Mouse (Mus musculus): Measurements from ENCODE around the gene Thumpd2.

The Thumpd2 gene

GRCm38 (mm10) chr17:81032957-81033356, 31.9 kb downstream of the Thumpd2 start:
- no peak for DNase-seq (ENCODE audit: low spot score in 2 of 2)

- no peak for DNase-seq (ENCODE audit: low spot score in 2 of 2)
Observed at GRCm38 (mm10) chr17:81031830-81032442, 32.9 kb downstream of the Thumpd2 start.

GRCm38 (mm10) chr17:81027331-81027730, 37.6 kb downstream of the Thumpd2 start:
- DNase-seq (ENCODE audit: low spot score in 2 of 2) = no peak

GRCm38 (mm10) chr17:81017132-81017531, 47.8 kb downstream of the Thumpd2 start:
- no peak for DNase-seq (ENCODE audit: low spot score in 2 of 2)

- DNase-seq (ENCODE audit: low spot score in 2 of 2) = peak; percentile 6 to 9
Observed at GRCm38 (mm10) chr17:81015814-81016447, 49.0 kb downstream of the Thumpd2 start.

- no peak for DNase-seq (ENCODE audit: low spot score in 2 of 2)
Observed at GRCm38 (mm10) chr17:81010844-81011685, 53.8 kb downstream of the Thumpd2 start.

GRCm38 (mm10) chr17:81010199-81010598, 54.7 kb downstream of the Thumpd2 start:
- DNase-seq (ENCODE audit: low spot score in 2 of 2) = no peak

- no peak for DNase-seq (ENCODE audit: low spot score in 2 of 2)
Observed at GRCm38 (mm10) chr17:81009112-81009511, 55.8 kb downstream of the Thumpd2 start.

- DNase-seq (ENCODE audit: low spot score in 2 of 2) = no peak
Observed at GRCm38 (mm10) chr17:81005292-81005691, 59.6 kb downstream of the Thumpd2 start.

GRCm38 (mm10) chr17:81004454-81004853, 60.4 kb downstream of the Thumpd2 start:
- DNase-seq (ENCODE audit: low spot score in 2 of 2) = no peak

- no peak for DNase-seq (ENCODE audit: low spot score in 2 of 2)
Observed at GRCm38 (mm10) chr17:81002130-81002529, 62.8 kb downstream of the Thumpd2 start.

GRCm38 (mm10) chr17:81001647-81002046, 63.2 kb downstream of the Thumpd2 start:
- DNase-seq (ENCODE audit: low spot score in 2 of 2) = no peak

- no peak for DNase-seq (ENCODE audit: low spot score in 2 of 2)
Observed at GRCm38 (mm10) chr17:81001010-81001409, 63.9 kb downstream of the Thumpd2 start.

GRCm38 (mm10) chr17:80998958-80999357, 65.9 kb downstream of the Thumpd2 start:
- DNase-seq (ENCODE audit: low spot score in 2 of 2) = no peak

GRCm38 (mm10) chr17:80997226-80997625, 67.7 kb downstream of the Thumpd2 start:
- DNase-seq (ENCODE audit: low spot score in 2 of 2) = no peak

- no peak for DNase-seq (ENCODE audit: low spot score in 2 of 2)
Observed at GRCm38 (mm10) chr17:80991535-80992127, 73.3 kb downstream of the Thumpd2 start.

GRCm38 (mm10) chr17:80982976-80983375, 81.9 kb downstream of the Thumpd2 start:
- no peak for DNase-seq (ENCODE audit: low spot score in 2 of 2)

GRCm38 (mm10) chr17:80982412-80982787, 82.5 kb downstream of the Thumpd2 start:
- DNase-seq (ENCODE audit: low spot score in 2 of 2) = peak; percentile 57 to 58

- peak in 1 of 2 experiments; percentile 13 for DNase-seq (ENCODE audit: low spot score in 2 of 2)
Observed at GRCm38 (mm10) chr17:80981721-80982411, 83.0 kb downstream of the Thumpd2 start.

- no peak for DNase-seq (ENCODE audit: low spot score in 2 of 2)
Observed at GRCm38 (mm10) chr17:80980096-80980495, 84.8 kb downstream of the Thumpd2 start.

GRCm38 (mm10) chr17:80977245-80977644, 87.6 kb downstream of the Thumpd2 start:
- no peak for DNase-seq (ENCODE audit: low spot score in 2 of 2)
